Mouse (Mus musculus) intestine, embryonic 14.5 days (tissue): Measurements from ENCODE around the gene Rin2. TPM values are rescaled to one million over a fixed set of nuclear protein-coding genes. Genes with fewer than 3 reads are reported as not detected.

Experiments used
- ATAC-seq: fragments of 200-750 bp; cut with Nextera tagmentation; replicated peaks from 2 replicates; pipeline ENCODE4 v1.8.0; 2017; ENCODE audit warnings: low read depth, moderate number of reproducible peaks, moderate TSS enrichment, moderate library complexity; ENCODE audit not compliant: low FRiP score, low TSS enrichment
- DNase-seq: peaks from one replicate; pipeline ENCODE4 v3.0.0-alpha.2; 2018; ENCODE audit warnings: low spot score
- H3K27ac ChIP-seq: fragments of 300-500 bp; sonication (generic); 2 replicates; pipeline ENCODE4 v1.5.1; 2014; ENCODE audit warnings: low read depth, mild to moderate bottlenecking, control low read depth
- H3K27me3 ChIP-seq: fragments of 300-500 bp; sonication (generic); replicated peaks from 2 replicates; pipeline ENCODE4 v1.6.1; 2014; ENCODE audit warnings: low read length, control low read depth; ENCODE audit not compliant: control insufficient read depth, insufficient read depth
- H3K36me3 ChIP-seq: fragments of 300-500 bp; sonication (generic); 2 replicates; pipeline ENCODE4 v1.6.1; 2014; ENCODE audit warnings: low read length, control low read depth; ENCODE audit not compliant: control insufficient read depth, insufficient read depth
- H3K4me1 ChIP-seq: fragments of 300-500 bp; sonication (generic); replicated peaks from 2 replicates; pipeline ENCODE4 v1.6.1; 2014; ENCODE audit warnings: low read length, control low read depth, mixed read lengths; ENCODE audit not compliant: control insufficient read depth, insufficient read depth
- H3K4me2 ChIP-seq: fragments of 300-500 bp; sonication (generic); 2 replicates; pipeline ENCODE4 v1.6.1; 2014; ENCODE audit warnings: low read length
- H3K4me3 ChIP-seq: fragments of 300-500 bp; sonication (generic); 2 replicates; pipeline ENCODE4 v1.5.1; 2014; ENCODE audit warnings: low read depth, low read length, control low read depth, mixed read lengths
- H3K9ac ChIP-seq: fragments of 300-500 bp; sonication (generic); 2 replicates; pipeline ENCODE4 v1.6.1; 2014; ENCODE audit warnings: mild to moderate bottlenecking, low read length
- H3K9me3 ChIP-seq: fragments of 300-500 bp; sonication (generic); 2 replicates; pipeline ENCODE4 v1.6.1; 2016; ENCODE audit warnings: low read length, control low read depth; ENCODE audit not compliant: control insufficient read depth
- WGBS: fragments of 180-500 bp; shearing (Covaris S2); extraction: QIAGEN DNeasy Blood & Tissue Kit; methylation state at CpG from one replicate; pipeline ENCODE4 v1.1.7; 2014; 5-methylcytosine and 5-hydroxymethylcytosine counted together
- microRNA-seq: library from miRNA; unstranded; fragments of <30 nt; microRNA quantifications from one replicate; pipeline ENCODE4, GENCODE M21; 2016
- polyA plus RNA-seq: library from polyadenylated mRNA; unstranded; fragments of >200 nt; fragmentation: Nextera tagmentation; extraction: Ambion mirVana; gene quantifications from 2 replicates; pipeline ENCODE4 v1.2.1, GENCODE M21; 2014

Gene Rin2
- polyA plus RNA-seq, 1 experiment from 2014 or later = 25.0 TPM

DNA sequence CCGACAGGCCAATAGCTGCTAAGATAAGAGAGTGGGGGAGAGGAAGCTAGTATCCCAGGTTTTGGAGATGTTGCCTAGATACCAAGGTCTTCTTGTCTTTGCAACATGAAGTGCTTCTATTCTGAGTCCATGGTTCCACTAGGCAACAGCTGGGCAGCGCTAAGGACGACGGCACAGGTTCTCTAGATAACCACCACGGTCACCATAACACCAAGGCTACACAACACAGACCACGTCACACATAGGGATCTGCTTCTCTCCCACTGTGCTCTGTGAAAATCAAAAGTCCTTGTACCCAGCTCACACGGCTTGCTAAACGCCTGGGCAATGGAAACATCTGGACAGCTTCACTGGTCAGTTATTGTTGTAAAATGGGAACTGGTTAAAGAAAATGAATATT is 262.0 kb downstream of the Rin2 start:
- H3K4me1 ChIP-seq = peaks cover 6% of the 10 kb centered on the region
- DNase-seq (no peak), ATAC-seq (no peak)
- WGBS = 80% methylated on average over 8 of the region's 8 CpGs
- H3K36me3 ChIP-seq = peaks cover 8% of the 10 kb centered on the region
- no peaks in the 10 kb centered on the region for H3K9me3 ChIP-seq
- H3K9ac ChIP-seq = no peak overlapping the region
- H3K4me3 ChIP-seq = no peak overlapping the region
- no peaks in the 10 kb centered on the region for H3K27me3 ChIP-seq
- H3K4me2 ChIP-seq = no peak overlapping the region
- H3K27ac ChIP-seq = no peak overlapping the region

Small RNAs within 50 kb of the gene (microRNA-seq; reads per million reads assigned to microRNA genes)
- gene Gm25026 = not detected

Other genes with a start within 250 kb of the Rin2 start
- 171 and 181 TPM in 2 replicates for gene Naa20, start 226.9 kb downstream of the Rin2 start, polyA plus RNA-seq